Mouse (Mus musculus): Measurements from ENCODE around the gene Sbk2.
"Not testable (repeated sequence)": the region's sequence is repeated elsewhere in the genome, so short reads cannot be mapped to it uniquely, and the experiment has no call there.

Sbk2 gene

GRCm38 (mm10) chr7:4964272-4964671 is at the start of gene Sbk2:
Gene Sbk2, minus strand, starts transcription at chr7:4964406.
- DNase-seq (ENCODE audit: low read depth), result peak; percentile 64

DNA sequence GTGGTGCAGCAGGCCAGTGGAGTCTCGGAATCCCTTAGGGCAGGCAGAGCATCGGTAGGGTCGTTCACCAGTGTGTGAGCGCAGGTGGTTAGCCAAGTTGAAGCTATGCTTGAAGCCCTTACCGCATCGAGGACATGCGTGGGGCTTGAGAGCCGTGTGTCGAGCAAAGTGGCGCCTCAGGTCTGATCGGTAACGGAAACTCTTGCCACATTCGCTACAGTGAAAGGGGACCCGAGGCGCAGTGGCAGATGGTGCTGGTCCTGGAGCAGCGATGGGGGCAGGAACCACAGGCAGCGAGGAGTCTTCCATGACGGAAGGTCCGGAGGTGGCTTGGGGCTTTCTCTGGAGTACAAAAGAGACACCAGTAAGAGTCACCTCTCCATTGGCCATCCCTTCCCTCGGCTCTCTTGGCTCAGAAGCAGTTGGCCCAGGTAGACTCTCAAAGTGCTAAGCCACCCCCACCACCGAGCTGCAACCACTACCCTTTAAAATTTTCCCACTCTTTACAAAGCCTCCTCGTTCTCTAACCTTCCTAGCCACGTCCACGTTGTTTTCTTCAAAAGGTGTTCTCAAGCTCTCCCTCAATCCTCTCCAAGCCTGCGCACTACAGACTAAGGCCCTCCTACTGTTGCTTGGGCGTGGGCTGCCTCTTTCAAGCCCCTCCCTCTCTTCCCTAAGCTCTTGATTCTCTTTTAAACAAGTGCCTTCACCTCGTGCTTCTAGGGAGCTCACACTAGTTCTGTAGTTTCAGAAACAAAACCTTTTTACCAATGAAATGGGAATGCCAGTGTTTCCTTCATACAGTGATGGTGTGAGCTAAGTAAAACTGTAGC is 48.7 kb upstream of the Sbk2 start:
- DNase-seq (ENCODE audit: low read depth), result no peak

DNA sequence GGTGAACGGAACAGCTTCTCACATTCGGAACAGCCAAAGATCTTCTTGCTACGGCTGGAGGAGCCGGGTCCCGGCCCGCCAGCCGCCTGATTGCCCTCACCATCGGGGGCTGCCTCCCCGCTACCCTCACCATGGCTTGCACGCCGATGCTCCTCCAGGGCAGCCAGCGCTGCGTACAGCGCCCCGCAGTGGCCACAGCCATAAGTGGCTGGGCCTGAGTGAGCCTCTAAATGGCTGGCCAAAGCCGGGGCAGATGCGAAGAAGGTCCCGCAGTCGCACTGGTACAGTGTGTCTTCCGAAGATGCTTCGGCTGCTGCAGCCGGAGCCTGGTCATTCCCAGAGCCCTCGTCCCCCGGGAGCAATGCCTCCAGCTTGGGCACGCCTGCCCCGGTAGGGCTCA is 44.0 kb upstream of the Sbk2 start:
- DNase-seq (ENCODE audit: low read depth), result no peak

DNA sequence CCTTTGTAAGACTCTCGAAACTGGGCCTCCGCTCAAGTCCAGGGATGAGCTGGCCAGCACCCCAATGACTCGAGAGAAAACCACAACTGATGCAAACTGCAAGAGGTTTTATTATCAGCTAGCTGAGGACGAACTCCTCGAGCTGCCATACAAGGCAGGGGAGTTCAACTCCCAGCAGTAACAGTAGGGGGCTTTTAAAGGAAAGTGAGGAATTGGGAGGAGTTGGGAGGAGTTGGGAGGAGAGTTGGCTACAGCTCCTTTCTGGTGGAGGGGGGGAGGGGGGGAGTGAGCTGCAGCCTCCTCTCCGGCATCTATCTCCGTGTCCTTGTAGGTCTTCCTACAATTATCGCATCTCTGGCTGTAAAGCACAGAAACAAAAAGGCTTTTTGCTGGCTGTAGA is 38.7 kb upstream of the Sbk2 start:
- DNase-seq (ENCODE audit: low read depth), result not testable (repeated sequence)

- no peak for DNase-seq (ENCODE audit: low read depth)
Observed at GRCm38 (mm10) chr7:4999876-5000275, 35.7 kb upstream of the Sbk2 start.

DNA sequence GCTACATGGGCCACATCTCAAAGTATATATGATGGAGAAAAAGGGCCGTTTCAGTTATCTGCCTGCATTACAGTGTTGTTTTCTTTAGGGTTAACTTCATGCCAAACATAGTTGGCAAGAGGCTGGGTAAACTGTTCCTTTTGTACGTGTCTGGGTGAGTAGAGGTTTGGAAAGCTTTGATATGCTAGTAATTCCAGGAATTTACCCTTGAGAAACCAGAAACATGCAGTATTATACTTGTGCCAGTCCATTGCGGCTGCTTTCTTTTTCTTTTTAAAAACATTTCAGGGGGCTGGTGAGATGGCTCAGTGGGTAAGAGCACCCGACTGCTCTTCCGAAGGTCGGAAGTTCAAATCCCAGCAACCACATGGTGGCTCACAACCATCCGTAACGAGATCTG is 32.7 kb upstream of the Sbk2 start:
- DNase-seq (ENCODE audit: low read depth), result no peak

GRCm38 (mm10) chr7:4996003-4996895 is 32.0 kb upstream of the Sbk2 start, which contains the start of gene Zfp579:
Gene Zfp579, minus strand, starts transcription at chr7:4996158.
- peak; percentile 56 for DNase-seq (ENCODE audit: low read depth)

DNA sequence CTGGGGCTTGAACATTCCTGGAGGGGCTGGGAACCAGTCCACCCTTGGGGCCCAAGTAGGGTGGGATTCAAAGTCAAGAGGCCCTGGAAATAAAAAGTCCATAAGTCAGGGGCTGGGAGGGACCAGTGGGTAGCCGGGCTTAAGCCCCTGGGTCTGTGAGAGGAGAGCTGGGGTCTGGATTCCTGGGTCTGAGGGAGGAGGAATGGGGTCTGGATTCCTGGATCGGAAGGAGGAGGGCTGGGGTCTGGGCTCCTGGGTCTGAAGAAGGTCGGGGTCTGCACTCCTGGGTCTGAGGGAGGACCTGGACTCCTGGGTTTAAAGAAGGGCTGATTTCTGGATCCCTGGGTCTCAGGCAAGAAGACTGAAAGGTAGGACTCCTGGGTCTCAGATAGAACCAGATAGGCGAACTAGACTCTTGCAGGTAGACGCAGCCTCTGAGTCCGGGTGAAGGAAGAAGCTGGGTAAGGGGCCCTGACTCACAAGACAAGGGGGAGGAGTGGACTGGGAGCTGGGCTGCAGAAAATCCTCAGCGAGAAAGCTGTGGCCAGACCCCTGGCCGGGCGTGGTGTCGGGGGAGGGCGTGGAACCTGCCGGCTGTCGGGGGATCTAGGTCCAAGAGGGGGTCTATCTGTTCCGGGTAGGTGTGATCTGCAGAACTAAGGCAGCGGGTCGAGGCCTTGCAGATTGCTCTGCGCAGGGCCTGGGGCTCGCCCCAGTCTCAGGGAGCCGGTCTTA is 31.2 kb upstream of the Sbk2 start:
- DNase-seq (ENCODE audit: low read depth), result no peak

DNA sequence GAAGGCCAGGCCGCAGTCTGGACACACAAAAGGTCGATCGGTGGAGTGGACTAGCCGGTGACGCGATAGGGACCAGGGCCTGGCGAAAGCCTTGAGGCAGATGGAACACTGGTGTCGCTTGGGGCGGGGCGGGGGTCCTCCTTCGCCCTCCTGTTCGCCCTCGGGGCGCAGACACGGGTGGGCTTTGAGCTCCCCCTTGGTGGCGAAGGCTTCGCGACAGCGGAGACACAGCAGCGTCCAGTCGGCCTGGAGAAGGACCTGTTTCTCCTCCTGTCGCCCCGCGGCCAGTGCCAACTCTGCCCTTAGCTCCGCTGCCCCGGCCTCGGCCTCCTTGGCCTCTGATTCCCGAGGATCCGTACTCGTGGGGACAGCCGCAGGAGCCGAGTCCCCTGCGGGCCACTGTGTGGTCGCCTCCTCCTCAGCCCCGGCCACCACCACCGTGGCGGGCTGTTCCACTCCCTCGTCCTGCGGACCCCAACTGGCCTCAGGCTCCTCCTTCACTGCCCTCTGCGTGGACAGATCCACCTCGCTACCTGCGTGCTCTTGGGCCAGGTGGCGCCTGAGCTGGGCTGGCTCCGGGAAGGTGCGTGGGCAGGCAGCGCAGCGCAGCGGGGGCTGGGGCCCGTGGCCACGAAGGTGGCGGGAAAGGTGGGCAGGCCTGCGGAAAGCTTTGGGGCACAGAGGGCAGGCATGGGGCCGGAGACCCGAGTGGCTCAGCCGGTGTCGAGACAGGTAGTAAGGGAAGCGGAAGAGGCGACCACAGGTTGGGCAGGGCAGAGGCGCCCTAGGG is 30.0 kb upstream of the Sbk2 start:
- no peak for DNase-seq (ENCODE audit: low read depth)

DNA sequence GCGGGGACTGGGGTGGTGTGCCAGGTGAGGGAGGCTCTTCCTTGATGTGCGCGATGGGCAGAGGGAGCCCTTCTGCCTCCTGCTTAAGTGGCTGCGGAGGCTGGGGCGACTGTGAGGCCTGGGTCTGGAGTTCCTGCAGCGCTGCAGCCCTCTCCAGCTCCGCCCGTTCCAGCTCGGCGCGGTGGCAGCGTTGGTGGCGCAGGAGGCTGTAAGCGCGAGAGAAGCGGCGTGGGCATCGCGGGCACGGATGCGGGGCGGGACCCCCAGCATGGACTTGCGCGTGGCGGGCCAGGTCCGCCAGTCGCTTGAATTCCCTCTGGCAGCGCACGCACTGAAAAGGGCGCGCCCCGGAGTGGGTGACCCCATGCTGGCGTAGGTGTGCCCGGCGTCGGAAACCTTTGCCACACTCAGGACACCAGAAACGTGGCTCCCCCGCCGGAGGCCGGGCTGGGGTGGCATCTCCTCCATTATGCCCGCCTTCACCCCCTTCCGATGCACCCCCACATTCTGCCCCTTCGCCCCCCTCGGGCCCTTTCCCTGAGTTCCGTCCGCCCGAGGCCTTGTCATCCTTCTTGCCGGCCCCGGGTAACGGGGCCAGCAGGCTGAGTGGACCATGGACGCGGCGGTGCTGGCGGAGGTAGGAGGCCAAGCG is 29.3 kb upstream of the Sbk2 start:
- no peak for DNase-seq (ENCODE audit: low read depth)

- no peak for DNase-seq (ENCODE audit: low read depth)
Observed at GRCm38 (mm10) chr7:4988250-4988649, 24.0 kb upstream of the Sbk2 start.

DNA sequence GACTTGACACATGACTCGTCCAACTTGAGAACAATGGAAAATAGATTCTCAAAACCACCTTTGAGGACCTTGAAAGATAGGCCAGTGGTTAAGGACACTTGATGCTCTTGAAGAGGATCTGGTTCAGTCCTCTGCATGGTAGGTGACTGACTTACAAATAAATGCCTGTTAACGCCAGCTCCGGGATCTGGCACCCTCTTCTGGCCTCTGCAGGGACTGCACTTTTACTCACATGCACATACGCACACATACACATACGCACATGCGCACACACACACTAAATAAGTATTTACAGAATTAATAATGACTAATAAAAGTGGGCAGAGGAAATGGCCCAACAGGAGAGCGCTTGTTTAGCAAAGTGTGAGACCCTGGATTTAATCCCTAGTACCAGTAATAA is 12.6 kb upstream of the Sbk2 start:
- DNase-seq (ENCODE audit: low read depth), result no peak

DNA sequence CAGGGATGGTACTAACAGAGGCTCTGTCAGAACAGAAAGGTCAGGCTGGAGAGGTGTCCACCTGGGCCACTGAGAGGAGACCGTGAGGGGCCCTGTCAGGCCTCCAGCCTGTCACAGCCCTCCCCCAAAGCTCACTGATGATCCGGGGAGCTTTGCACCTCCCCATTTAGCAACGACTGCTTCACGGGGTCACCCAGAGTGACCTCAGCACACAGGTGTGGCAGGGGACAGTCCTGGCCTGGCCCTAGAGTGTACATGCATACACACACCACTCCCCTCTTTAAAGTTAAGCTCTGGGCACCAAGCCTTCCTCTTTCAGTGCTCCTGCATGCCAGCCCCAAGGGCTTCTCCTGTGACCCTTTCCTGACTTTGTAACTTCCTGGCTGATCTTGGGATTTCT is 11.2 kb upstream of the Sbk2 start:
- no peak for DNase-seq (ENCODE audit: low read depth)

DNA sequence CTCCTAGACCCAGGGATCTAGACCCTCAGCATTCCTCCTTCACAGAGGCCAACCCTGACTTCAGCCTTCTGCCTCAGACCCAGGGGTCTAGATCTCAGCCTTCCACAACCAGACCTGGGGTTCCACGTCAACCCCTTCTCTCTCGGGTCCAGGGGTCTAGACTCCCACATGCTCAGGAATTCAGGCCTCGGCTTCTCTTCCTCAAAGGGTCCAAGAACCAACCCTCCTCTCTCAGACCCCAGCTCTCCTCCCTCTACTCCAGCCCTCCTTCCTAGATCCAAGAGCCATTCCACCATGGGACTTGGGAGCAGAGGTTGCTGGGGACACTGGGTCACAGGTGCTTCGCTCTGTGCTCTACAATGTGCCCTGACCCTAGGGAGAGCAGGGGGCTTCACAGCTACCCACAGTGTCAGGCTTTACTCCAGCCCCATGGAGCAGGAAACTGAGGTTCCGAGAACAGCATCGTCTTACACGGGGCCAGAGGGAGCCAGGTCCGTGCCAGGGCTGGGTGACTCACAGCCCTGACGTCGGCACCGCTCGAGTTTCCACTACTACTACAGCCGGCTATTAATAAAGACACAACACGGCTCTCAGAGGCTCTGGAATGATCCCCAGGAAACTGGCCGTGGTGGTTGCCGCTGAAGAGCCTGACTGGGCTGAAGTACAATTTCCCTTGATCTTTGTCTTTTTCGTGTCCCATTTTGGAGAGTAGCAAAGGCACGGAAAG is 8.3 kb upstream of the Sbk2 start:
- no peak for DNase-seq (ENCODE audit: low read depth)

- no peak for DNase-seq (ENCODE audit: low read depth)
Observed at GRCm38 (mm10) chr7:4971710-4972109, 7.5 kb upstream of the Sbk2 start.

GRCm38 (mm10) chr7:4971068-4971467 is 6.9 kb upstream of the Sbk2 start, which contains the start of gene Sbk3:
Gene Sbk3, minus strand, starts transcription at chr7:4971168.
- no peak for DNase-seq (ENCODE audit: low read depth)

DNA sequence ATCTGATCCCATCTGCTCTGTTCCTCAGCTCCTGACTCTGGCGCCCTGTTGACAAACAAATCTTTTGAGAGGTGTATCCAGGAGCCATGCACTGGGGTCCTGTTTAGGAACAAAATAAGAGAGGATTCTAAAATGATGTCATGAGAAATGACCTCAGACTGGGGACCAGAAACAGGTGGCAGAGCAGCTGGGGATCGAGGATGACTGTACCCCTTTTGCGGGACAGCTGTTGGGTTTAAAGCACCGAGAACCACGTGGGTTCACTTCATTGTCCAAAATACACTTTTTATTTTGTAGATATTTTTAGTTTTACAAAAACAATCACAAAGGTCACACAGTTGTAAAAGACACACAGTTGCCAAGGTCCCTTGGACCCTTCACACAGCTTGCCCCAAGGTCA is 782 bp upstream of the Sbk2 start:
- DNase-seq (ENCODE audit: low read depth), result no peak

DNA sequence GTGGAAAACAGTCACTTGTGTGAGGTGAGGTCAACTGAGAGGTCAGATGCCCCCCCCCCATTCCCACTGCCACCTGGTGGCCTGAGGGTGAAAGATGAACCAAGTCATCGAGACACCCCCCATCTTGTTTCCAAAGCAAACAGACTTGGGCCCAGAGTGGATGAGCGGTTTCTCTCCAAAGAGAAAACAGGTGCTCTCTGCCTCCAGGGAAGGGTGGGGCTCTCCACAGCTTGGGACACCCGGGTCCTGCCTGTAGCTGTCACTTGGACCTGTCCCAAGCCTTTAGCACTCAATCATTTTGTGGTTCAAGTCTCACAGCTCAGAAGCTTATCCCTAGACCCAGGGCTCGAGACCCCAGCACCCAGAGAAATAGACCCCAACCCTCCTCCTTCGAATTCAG is 679 bp downstream of the Sbk2 start:
- no peak for DNase-seq (ENCODE audit: low read depth)

DNA sequence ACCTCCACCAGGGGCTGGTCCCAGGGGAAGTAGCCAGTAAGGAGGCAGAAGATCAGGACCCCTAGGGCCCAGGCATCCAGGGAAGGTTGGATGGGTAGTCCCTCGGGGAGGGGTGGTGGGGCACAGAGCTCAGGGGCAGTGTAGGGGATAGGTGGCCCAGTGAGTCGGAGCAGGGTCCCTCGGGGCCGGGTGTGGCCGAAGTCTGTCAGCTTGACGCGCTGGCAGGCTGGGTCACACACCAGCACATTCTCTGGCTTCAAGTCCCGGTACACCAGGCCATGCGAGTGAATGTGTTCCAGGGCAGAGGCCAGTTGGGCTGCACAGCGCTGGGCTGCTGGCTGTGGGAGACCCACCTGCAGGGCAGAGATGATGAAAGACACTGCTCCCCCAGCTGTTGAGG is 6.8 kb downstream of the Sbk2 start:
- no peak for DNase-seq (ENCODE audit: low read depth)

- DNase-seq (ENCODE audit: low read depth), result no peak
Observed at GRCm38 (mm10) chr7:4953815-4954445, 10.3 kb downstream of the Sbk2 start.
